13 mouse cellular contexts compared by ENCODE assay signal in the genomic region with DNA sequence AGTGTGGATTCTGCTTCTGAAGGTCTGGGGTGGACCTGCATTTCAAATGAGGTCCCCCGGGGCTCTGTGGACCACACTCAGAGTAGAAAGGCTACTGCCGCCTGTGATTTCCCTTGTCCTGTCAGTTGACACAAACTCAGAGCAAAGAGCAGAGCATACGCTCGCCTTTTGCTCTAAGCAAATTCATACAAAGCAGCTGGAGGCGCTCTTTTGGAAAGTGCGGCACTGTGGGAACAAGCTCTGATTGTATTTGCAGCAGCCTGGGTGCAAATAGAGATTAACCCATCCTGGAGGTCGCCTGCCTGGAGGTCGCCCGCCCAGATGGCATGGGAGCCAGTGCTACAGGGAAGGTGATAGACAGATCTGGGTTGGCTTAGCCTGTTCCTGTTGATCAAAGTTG. TPM values are rescaled to one million over a fixed set of nuclear protein-coding genes. Genes with fewer than 3 reads are reported as not detected.
DNase-seq lines count a peak whose midpoint lies in the region; ATAC-seq lines count a peak whose summit lies in the region.
"Had no signal": no experiment of that assay in that cellular context is flagged by ENCODE, and none has a peak within 500 bp of the region (broad histone marks: within the 10 kb centered on the region; RNA-seq: fewer than 3 reads in every experiment).

No protein-coding gene starts in this region.

- no peak for ATAC-seq in heart, embryonic 14.5 days (ENCODE audit: insufficient number of reproducible peaks, insufficient read depth, low FRiP score, low read depth)
- ATAC-seq in forebrain, embryonic 16.5 days = peak; percentile 45; the same call in 1 of the 2 replicates
- peak; percentile 86 for ATAC-seq in midbrain, embryonic 12.5 days (ENCODE audit: low FRiP score, low read depth)

- H3K9ac ChIP-seq in heart, embryonic 14.5 days (ENCODE audit: low read length) = no peak overlapping the region
- no peak overlapping the region for H3K9ac ChIP-seq in forebrain, embryonic 16.5 days (replicated peaks; ENCODE audit: low read depth, low read length)
- no peak overlapping the region for H3K9ac ChIP-seq in midbrain, embryonic 12.5 days (replicated peaks)
- H3K9ac ChIP-seq: stomach, embryonic 15.5 days had no signal

- intact Hi-C loops in heart, postnatal 36 days (cut with DNase I) = no loop called here
- intact Hi-C loops in left cerebral cortex, postnatal 25 days (cut with DNase I) = loop anchor here (10.0 kb wide), 2 partner anchors 133 to 323 kb away; no protein-coding TSS in a partner anchor

- H3K4me2 ChIP-seq in heart, embryonic 14.5 days (ENCODE audit: low read length) = 0 out of 2 replicates have a peak overlapping the region, but pooled peaks have one; percentile 14
- H3K4me2 ChIP-seq in forebrain, embryonic 16.5 days (ENCODE audit: low read length) = no peak overlapping the region
- H3K4me2 ChIP-seq in midbrain, embryonic 12.5 days (replicated peaks) = 0 out of 2 replicates have a peak overlapping the region, but pooled peaks have one; percentile 12
- H3K4me2 ChIP-seq: stomach, embryonic 15.5 days had no signal

- DNase-seq in heart, postnatal 36 days = no peak
- DNase-seq in embryo, embryonic 10.5 days (ENCODE audit: low spot score) = peak; percentile 61
- DNase-seq in left cerebral cortex, postnatal 25 days (ENCODE audit: low spot score in 2 of 2) = no peak
- DNase-seq in frontal cortex, adult 2 months (ENCODE audit: extremely low spot score in 1 of 2, low spot score in 1 of 2) = no peak
- no peak for DNase-seq in cerebellum, adult 9-10 months
- DNase-seq: adrenal gland, postnatal 25 days; cerebellum, adult 8-10 months; kidney, postnatal 14 days; lung, adult 18-20 months had no signal

- no peak overlapping the region for H3K27ac ChIP-seq in heart, embryonic 14.5 days (replicated peaks in 1 of 2; ENCODE audit: control insufficient read depth in 1 of 2, insufficient read depth in 1 of 2, low read depth in 2 of 2, low read length in 2 of 2)
- no peak overlapping the region for H3K27ac ChIP-seq in forebrain, embryonic 16.5 days (ENCODE audit: low read length)
- peak overlapping the region; percentile 54 for H3K27ac ChIP-seq in midbrain, embryonic 12.5 days (replicated peaks)
- H3K27ac ChIP-seq: stomach, embryonic 15.5 days had no signal

- no peaks in the 10 kb centered on the region for H3K36me3 ChIP-seq in heart, embryonic 14.5 days (ENCODE audit: control insufficient read depth, insufficient read depth, low read length)
- H3K36me3 ChIP-seq in forebrain, embryonic 16.5 days (ENCODE audit: control insufficient read depth, insufficient read depth) = no peaks in the 10 kb centered on the region
- H3K36me3 ChIP-seq in midbrain, embryonic 12.5 days = no peaks in the 10 kb centered on the region
- H3K36me3 ChIP-seq: stomach, embryonic 15.5 days had no signal

- 15% methylated on average over 9 of the region's 9 CpGs for WGBS in heart, embryonic 14.5 days
- 13% methylated on average over 9 of the region's 9 CpGs for WGBS in forebrain, embryonic 16.5 days
- WGBS in midbrain, embryonic 12.5 days = 3% methylated on average over 9 of the region's 9 CpGs

- H3K4me1 ChIP-seq in heart, embryonic 14.5 days (ENCODE audit: control insufficient read depth in 2 of 2, insufficient read depth in 2 of 2, low read length in 2 of 2) = peaks cover 0 to 2% of the 10 kb centered on the region in 2 experiments; a peak in 1 of 4 replicates
- 0 out of 2 replicates have a peak, but pooled peaks cover 2% of the 10 kb centered on the region for H3K4me1 ChIP-seq in forebrain, embryonic 16.5 days (replicated peaks; ENCODE audit: control insufficient read depth, insufficient read depth, low read length)
- H3K4me1 ChIP-seq in midbrain, embryonic 12.5 days = peaks cover 7% of the 10 kb centered on the region
- H3K4me1 ChIP-seq: stomach, embryonic 15.5 days had no signal

- no peak overlapping the region for H3K4me3 ChIP-seq in heart, embryonic 14.5 days (ENCODE audit: control insufficient read depth in 1 of 2, insufficient read depth in 1 of 2, low read depth in 1 of 2, low read length in 2 of 2)
- no peak overlapping the region for H3K4me3 ChIP-seq in forebrain, embryonic 16.5 days (replicated peaks; ENCODE audit: low read length)
- no peak overlapping the region for H3K4me3 ChIP-seq in midbrain, embryonic 12.5 days
- H3K4me3 ChIP-seq: stomach, embryonic 15.5 days had no signal

- no peaks in the 10 kb centered on the region for H3K27me3 ChIP-seq in heart, embryonic 14.5 days (ENCODE audit: control insufficient read depth, insufficient read depth, low read length)
- H3K27me3 ChIP-seq in forebrain, embryonic 16.5 days (replicated peaks; ENCODE audit: control insufficient read depth, insufficient read depth, low read length) = no peaks in the 10 kb centered on the region
- H3K27me3 ChIP-seq in midbrain, embryonic 12.5 days = peaks cover 4% of the 10 kb centered on the region; the same call in 1 of the 2 replicates
- H3K27me3 ChIP-seq: stomach, embryonic 15.5 days had no signal

- H3K9me3 ChIP-seq in heart, embryonic 14.5 days (ENCODE audit: control insufficient read depth, low read length) = no peaks in the 10 kb centered on the region
- no peaks in the 10 kb centered on the region for H3K9me3 ChIP-seq in forebrain, embryonic 16.5 days (ENCODE audit: control insufficient read depth, low read length)
- H3K9me3 ChIP-seq in midbrain, embryonic 12.5 days = no peaks in the 10 kb centered on the region
- H3K9me3 ChIP-seq: stomach, embryonic 15.5 days had no signal

RNA-seq across cellular contexts. Expression of gene Mrps33, which starts 23.0 kb away (rescaled TPM):
- polyA plus RNA-seq in heart, embryonic 14.5 days (2014; fragmentation: Nextera tagmentation; extraction: Ambion mirVana) = 205 and 225 TPM in 2 replicates
- 100 to 1,000 TPM in 1 of 2 experiments, 10 to 100 TPM in 1; 96.8 to 106 TPM for total RNA-seq in heart, postnatal 36 days (2021)
- 210 and 212 TPM in 2 replicates for polyA plus RNA-seq in forebrain, embryonic 16.5 days (2015; fragmentation: Nextera tagmentation; extraction: Ambion mirVana)
- polyA plus RNA-seq in midbrain, embryonic 12.5 days (2016; fragmentation: Nextera tagmentation; extraction: Ambion mirVana) = 230 and 231 TPM in 2 replicates
- 100 to 1,000 TPM in 1 of 2 experiments, 10 to 100 TPM in 1; 97.0 to 102 TPM for total RNA-seq in left cerebral cortex, postnatal 25 days (2021)
- 295 and 302 TPM in 2 replicates for polyA plus RNA-seq in frontal cortex, adult 2 months (2012; rRNA removed)
